Mouse (Mus musculus): ENCODE measurements around the gene Usp7.

- peak; percentile 32 for TF ChIP-seq CTCF (IDR thresholded peaks at IDR 0.05; ENCODE audit: insufficient read depth, low read length)
- no peak for TF ChIP-seq POLR2A (IDR thresholded peaks at IDR 0.05; ENCODE audit: borderline replicate concordance, extremely low read depth, low read depth, low read length)
These were observed 36.8 kb upstream of the Usp7 start for GRCm38 (mm10) chr16:8828636-8829563.

Data from lung, adult 2 months (tissue).